Mouse (Mus musculus): ENCODE measurements around the gene Wdr54. TPM values are rescaled to one million over a fixed set of nuclear protein-coding genes. Genes with fewer than 3 reads are reported as not detected.

The Wdr54 gene
- polyA plus RNA-seq, 1 experiment from 2014 or later, result 15.6 TPM

- no peak overlapping the region for H3K4me2 ChIP-seq (ENCODE audit: low read depth, low read length, severe bottlenecking)
- H3K27me3 ChIP-seq (ENCODE audit: control insufficient read depth, insufficient read depth, low read length), result no peaks in the 10 kb centered on the region
- WGBS, result 32% methylated on average over 8 of the region's 8 CpGs
- no peak overlapping the region for H3K9ac ChIP-seq (ENCODE audit: low read length)
- H3K4me3 ChIP-seq (ENCODE audit: low read depth, low read length), result no peak overlapping the region
- H3K36me3 ChIP-seq (ENCODE audit: control insufficient read depth, insufficient read depth, low read length), result no peaks in the 10 kb centered on the region; the same call in 1 of the 2 replicates
- no peak overlapping the region for H3K27ac ChIP-seq (ENCODE audit: low read depth, low read length)
- ATAC-seq (replicated peaks; ENCODE audit: low FRiP score) (no peak), DNase-seq (ENCODE audit: low spot score) (no peak)
- H3K9me3 ChIP-seq (ENCODE audit: control insufficient read depth, low read length), result no peaks in the 10 kb centered on the region
- H3K4me1 ChIP-seq (replicated peaks; ENCODE audit: control insufficient read depth, insufficient read depth, low read length), result peaks cover 6% of the 10 kb centered on the region; the same call in 1 of the 2 replicates
Measured at GRCm38 (mm10) chr6:83151721-83152120, 4.5 kb downstream of the Wdr54 start.

GRCm38 (mm10) chr6:83147280-83147679, 8.9 kb downstream of the Wdr54 start:
- no peak overlapping the region for H3K4me3 ChIP-seq (ENCODE audit: low read depth, low read length)
- H3K9me3 ChIP-seq (ENCODE audit: control insufficient read depth, low read length), result no peaks in the 10 kb centered on the region
- H3K4me2 ChIP-seq (ENCODE audit: low read depth, low read length, severe bottlenecking), result no peak overlapping the region
- 66% methylated on average over 7 of the region's 7 CpGs for WGBS
- no peaks in the 10 kb centered on the region; the same call in 1 of the 2 replicates for H3K36me3 ChIP-seq (ENCODE audit: control insufficient read depth, insufficient read depth, low read length)
- H3K27me3 ChIP-seq (ENCODE audit: control insufficient read depth, insufficient read depth, low read length), result no peaks in the 10 kb centered on the region
- DNase-seq (ENCODE audit: low spot score), result no peak
- H3K4me1 ChIP-seq (replicated peaks; ENCODE audit: control insufficient read depth, insufficient read depth, low read length), result peaks cover 3% of the 10 kb centered on the region
- no peak overlapping the region for H3K27ac ChIP-seq (ENCODE audit: low read depth, low read length)
- ATAC-seq (replicated peaks; ENCODE audit: low FRiP score), result no peak
- H3K9ac ChIP-seq (ENCODE audit: low read length), result no peak overlapping the region; the same call in 1 of the 2 replicates

GRCm38 (mm10) chr6:83145805-83146204, 10.4 kb downstream of the Wdr54 start:
- ATAC-seq (replicated peaks; ENCODE audit: low FRiP score) (no peak), DNase-seq (ENCODE audit: low spot score) (no peak)
- no peak overlapping the region for H3K27ac ChIP-seq (ENCODE audit: low read depth, low read length)
- H3K4me2 ChIP-seq (ENCODE audit: low read depth, low read length, severe bottlenecking), result no peak overlapping the region
- no peak overlapping the region for H3K4me3 ChIP-seq (ENCODE audit: low read depth, low read length)
- no peaks in the 10 kb centered on the region; the same call in 1 of the 2 replicates for H3K36me3 ChIP-seq (ENCODE audit: control insufficient read depth, insufficient read depth, low read length)
- H3K9me3 ChIP-seq (ENCODE audit: control insufficient read depth, low read length), result no peaks in the 10 kb centered on the region
- peaks cover 8% of the 10 kb centered on the region for H3K4me1 ChIP-seq (replicated peaks; ENCODE audit: control insufficient read depth, insufficient read depth, low read length)
- WGBS, result 77% methylated on average over 9 of the region's 9 CpGs
- no peak overlapping the region; the same call in 1 of the 2 replicates for H3K9ac ChIP-seq (ENCODE audit: low read length)
- no peaks in the 10 kb centered on the region for H3K27me3 ChIP-seq (ENCODE audit: control insufficient read depth, insufficient read depth, low read length)

GRCm38 (mm10) chr6:83145209-83145608, 11.0 kb downstream of the Wdr54 start:
- H3K9me3 ChIP-seq (ENCODE audit: control insufficient read depth, low read length), result no peaks in the 10 kb centered on the region
- ATAC-seq (replicated peaks; ENCODE audit: low FRiP score) (no peak), DNase-seq (ENCODE audit: low spot score) (no peak)
- peaks cover 8% of the 10 kb centered on the region for H3K4me1 ChIP-seq (replicated peaks; ENCODE audit: control insufficient read depth, insufficient read depth, low read length)
- 89% methylated on average over 2 of the region's 2 CpGs for WGBS
- H3K27me3 ChIP-seq (ENCODE audit: control insufficient read depth, insufficient read depth, low read length), result no peaks in the 10 kb centered on the region
- no peaks in the 10 kb centered on the region for H3K36me3 ChIP-seq (ENCODE audit: control insufficient read depth, insufficient read depth, low read length)
- no peak overlapping the region for H3K27ac ChIP-seq (ENCODE audit: low read depth, low read length)
- no peak overlapping the region for H3K4me3 ChIP-seq (ENCODE audit: low read depth, low read length)
- no peak overlapping the region for H3K9ac ChIP-seq (ENCODE audit: low read length)
- H3K4me2 ChIP-seq (ENCODE audit: low read depth, low read length, severe bottlenecking), result no peak overlapping the region

GRCm38 (mm10) chr6:83142886-83143285, 13.3 kb downstream of the Wdr54 start:
- H3K9ac ChIP-seq (ENCODE audit: low read length), result no peak overlapping the region
- WGBS, result 54% methylated on average over 11 of the region's 11 CpGs

GRCm38 (mm10) chr6:83142211-83142731, 13.9 kb downstream of the Wdr54 start:
- Histone ChIP-seq H3K36me3 (ENCODE audit: control insufficient read depth, insufficient read depth, low read length) (no peaks in the 10 kb centered on the region), H3K27ac (ENCODE audit: low read depth, low read length) (no peak overlapping the region), H3K9me3 (ENCODE audit: control insufficient read depth, low read length) (no peaks in the 10 kb centered on the region), H3K4me2 (ENCODE audit: low read depth, low read length, severe bottlenecking) (peak overlapping the region; percentile 61), H3K4me1 (replicated peaks; ENCODE audit: control insufficient read depth, insufficient read depth, low read length) (peaks cover 24% of the 10 kb centered on the region), H3K9ac (ENCODE audit: low read length) (peak overlapping the region; percentile 54), H3K4me3 (ENCODE audit: low read depth, low read length) (peak overlapping the region; percentile 20), H3K27me3 (ENCODE audit: control insufficient read depth, insufficient read depth, low read length) (no peaks in the 10 kb centered on the region)
- ATAC-seq (replicated peaks; ENCODE audit: low FRiP score), result no peak
- WGBS, result 2% methylated on average over 41 of the region's 41 CpGs
- DNase-seq (ENCODE audit: low spot score), result peak; percentile 58

More at GRCm38 (mm10) chr6:83142886-83143285, 13.3 kb downstream of the Wdr54 start:
- Histone ChIP-seq H3K4me1 (replicated peaks; ENCODE audit: control insufficient read depth, insufficient read depth, low read length) (peaks cover 19% of the 10 kb centered on the region), H3K4me3 (ENCODE audit: low read depth, low read length) (no peak overlapping the region), H3K9me3 (ENCODE audit: control insufficient read depth, low read length) (no peaks in the 10 kb centered on the region), H3K27ac (ENCODE audit: low read depth, low read length) (no peak overlapping the region), H3K36me3 (ENCODE audit: control insufficient read depth, insufficient read depth, low read length) (no peaks in the 10 kb centered on the region), H3K27me3 (ENCODE audit: control insufficient read depth, insufficient read depth, low read length) (no peaks in the 10 kb centered on the region), H3K4me2 (ENCODE audit: low read depth, low read length, severe bottlenecking) (no peak overlapping the region)
- DNase-seq (ENCODE audit: low spot score) (no peak), ATAC-seq (replicated peaks; ENCODE audit: low FRiP score) (no peak)

GRCm38 (mm10) chr6:83141636-83142035, 14.6 kb downstream of the Wdr54 start:
- H3K27ac ChIP-seq (ENCODE audit: low read depth, low read length), result no peak overlapping the region
- no peaks in the 10 kb centered on the region for H3K27me3 ChIP-seq (ENCODE audit: control insufficient read depth, insufficient read depth, low read length)
- peak overlapping the region; percentile 54 for H3K9ac ChIP-seq (ENCODE audit: low read length)
- no peaks in the 10 kb centered on the region for H3K36me3 ChIP-seq (ENCODE audit: control insufficient read depth, insufficient read depth, low read length)
- H3K4me3 ChIP-seq (ENCODE audit: low read depth, low read length), result 0 out of 2 replicates have a peak overlapping the region, but pooled peaks have one; percentile 20
- peak overlapping the region; percentile 61; the same call in 1 of the 2 replicates for H3K4me2 ChIP-seq (ENCODE audit: low read depth, low read length, severe bottlenecking)
- WGBS, result 35% methylated on average over 4 of the region's 4 CpGs
- H3K4me1 ChIP-seq (replicated peaks; ENCODE audit: control insufficient read depth, insufficient read depth, low read length), result peaks cover 27% of the 10 kb centered on the region
- DNase-seq (ENCODE audit: low spot score) (no peak), ATAC-seq (replicated peaks; ENCODE audit: low FRiP score) (no peak)
- H3K9me3 ChIP-seq (ENCODE audit: control insufficient read depth, low read length), result no peaks in the 10 kb centered on the region

GRCm38 (mm10) chr6:83140044-83140443, 16.2 kb downstream of the Wdr54 start:
- Histone ChIP-seq H3K36me3 (ENCODE audit: control insufficient read depth, insufficient read depth, low read length) (no peaks in the 10 kb centered on the region), H3K4me1 (replicated peaks; ENCODE audit: control insufficient read depth, insufficient read depth, low read length) (peaks cover 38% of the 10 kb centered on the region), H3K9me3 (ENCODE audit: control insufficient read depth, low read length) (no peaks in the 10 kb centered on the region), H3K4me3 (ENCODE audit: low read depth, low read length) (no peak overlapping the region), H3K4me2 (ENCODE audit: low read depth, low read length, severe bottlenecking) (no peak overlapping the region), H3K27me3 (ENCODE audit: control insufficient read depth, insufficient read depth, low read length) (no peaks in the 10 kb centered on the region), H3K9ac (ENCODE audit: low read length) (no peak overlapping the region), H3K27ac (ENCODE audit: low read depth, low read length) (no peak overlapping the region)
- DNase-seq (ENCODE audit: low spot score) (no peak), ATAC-seq (replicated peaks; ENCODE audit: low FRiP score) (no peak)
- WGBS, result 95% methylated on average over 8 of the region's 8 CpGs

- H3K4me1 ChIP-seq (replicated peaks; ENCODE audit: control insufficient read depth, insufficient read depth, low read length), result peaks cover 38% of the 10 kb centered on the region
Measured at GRCm38 (mm10) chr6:83138056-83138455, 18.1 kb downstream of the Wdr54 start.

More at GRCm38 (mm10) chr6:83138056-83138455, 18.1 kb downstream of the Wdr54 start:
- 1% methylated on average over 11 of the region's 11 CpGs for WGBS
- H3K9me3 ChIP-seq (ENCODE audit: control insufficient read depth, low read length), result no peaks in the 10 kb centered on the region
- no peaks in the 10 kb centered on the region for H3K27me3 ChIP-seq (ENCODE audit: control insufficient read depth, insufficient read depth, low read length)
- no peaks in the 10 kb centered on the region for H3K36me3 ChIP-seq (ENCODE audit: control insufficient read depth, insufficient read depth, low read length)
- DNase-seq (ENCODE audit: low spot score) (peak; percentile 76), ATAC-seq (replicated peaks; ENCODE audit: low FRiP score) (peak; percentile 56)
- peak overlapping the region; percentile 93 for H3K9ac ChIP-seq (ENCODE audit: low read length)
- peak overlapping the region; percentile 98 for H3K27ac ChIP-seq (ENCODE audit: low read depth, low read length)
- H3K4me2 ChIP-seq (ENCODE audit: low read depth, low read length, severe bottlenecking), result peak overlapping the region; percentile 81
- peak overlapping the region; percentile 50 for H3K4me3 ChIP-seq (ENCODE audit: low read depth, low read length)

Data from forebrain, embryonic 11.5 days (tissue).